Mouse (Mus musculus): ENCODE measurements around the gene Gstt2. TPM values are rescaled to one million over a fixed set of nuclear protein-coding genes. Genes with fewer than 3 reads are reported as not detected.

Gstt2 gene
- total RNA-seq, 2 experiments from 2014 or later = 9.3 to 10.9 TPM

GRCm38 (mm10) chr10:75832272-75832895, 4.8 kb downstream of the Gstt2 start:
- peak; percentile 24 for DNase-seq (ENCODE audit: low spot score)
- intact Hi-C loops (cut with DNase I) = loop anchor here (5.0 kb wide), 2 partner anchors 60 to 90 kb away; partner anchors contain the start of gene Ddt

GRCm38 (mm10) chr10:75830275-75830670, 7.0 kb downstream of the Gstt2 start:
- intact Hi-C loops (cut with DNase I) = loop anchor here (5.0 kb wide), 2 partner anchors 58 to 88 kb away; partner anchors contain the start of gene Ddt
- DNase-seq (ENCODE audit: low spot score) = no peak

- intact Hi-C loops (cut with DNase I) = loop anchor here (5.0 kb wide), 2 partner anchors 57 to 87 kb away; partner anchors contain the start of gene Ddt
These were observed 7.5 kb downstream of the Gstt2 start for GRCm38 (mm10) chr10:75829529-75830274.

GRCm38 (mm10) chr10:75828500-75828931, 8.7 kb downstream of the Gstt2 start:
- intact Hi-C loops (cut with DNase I) = no loop called here
- peak; percentile 37 for DNase-seq (ENCODE audit: low spot score)

More at GRCm38 (mm10) chr10:75829529-75830274, 7.5 kb downstream of the Gstt2 start:
- no peak for DNase-seq (ENCODE audit: low spot score)

GRCm38 (mm10) chr10:75827668-75828360, 9.4 kb downstream of the Gstt2 start:
- no peak for DNase-seq (ENCODE audit: low spot score)
- intact Hi-C loops (cut with DNase I) = no loop called here

- intact Hi-C loops (cut with DNase I) = no loop called here
- no peak for DNase-seq (ENCODE audit: low spot score)
These were observed 12.7 kb downstream of the Gstt2 start for GRCm38 (mm10) chr10:75824530-75824929.

GRCm38 (mm10) chr10:75823782-75824181, 13.4 kb downstream of the Gstt2 start:
- intact Hi-C loops (cut with DNase I) = no loop called here
- DNase-seq (ENCODE audit: low spot score) = no peak

- no peak for DNase-seq (ENCODE audit: low spot score)
- intact Hi-C loops (cut with DNase I) = no loop called here
These were observed 14.8 kb downstream of the Gstt2 start, which contains the start of gene Gstt4 for GRCm38 (mm10) chr10:75822443-75822842. Gstt4 (minus strand) TSS chr10:75822543.

GRCm38 (mm10) chr10:75819882-75820281, 17.3 kb downstream of the Gstt2 start:
- intact Hi-C loops (cut with DNase I) = no loop called here
- no peak for DNase-seq (ENCODE audit: low spot score)

- intact Hi-C loops (cut with DNase I) = no loop called here
- DNase-seq (ENCODE audit: low spot score) = no peak
These were observed 18.6 kb downstream of the Gstt2 start for GRCm38 (mm10) chr10:75818641-75819040.

- no peak for DNase-seq (ENCODE audit: low spot score)
- intact Hi-C loops (cut with DNase I) = no loop called here
These were observed 33.0 kb downstream of the Gstt2 start for GRCm38 (mm10) chr10:75804217-75804616.

GRCm38 (mm10) chr10:75798176-75798696, 39.0 kb downstream of the Gstt2 start, which contains the start of gene Gstt1:
Gstt1 (minus strand) TSS chr10:75798584.
- intact Hi-C loops (cut with DNase I) = loop anchor here (2.0 kb wide), 1 partner anchor 59 kb away; no protein-coding TSS in a partner anchor
- DNase-seq (ENCODE audit: low spot score) = peak; percentile 73

GRCm38 (mm10) chr10:75797619-75798175, 39.5 kb downstream of the Gstt2 start:
- DNase-seq (ENCODE audit: low spot score) = peak; percentile 56
- intact Hi-C loops (cut with DNase I) = loop anchor here (2.0 kb wide), 1 partner anchor 59 kb away; no protein-coding TSS in a partner anchor

GRCm38 (mm10) chr10:75796731-75797516, 40.3 kb downstream of the Gstt2 start:
- DNase-seq (ENCODE audit: low spot score) = no peak
- intact Hi-C loops (cut with DNase I) = no loop called here

GRCm38 (mm10) chr10:75794880-75795279, 42.3 kb downstream of the Gstt2 start:
- no peak for DNase-seq (ENCODE audit: low spot score)
- intact Hi-C loops (cut with DNase I) = no loop called here

- DNase-seq (ENCODE audit: low spot score) = no peak
- intact Hi-C loops (cut with DNase I) = no loop called here
These were observed 46.5 kb downstream of the Gstt2 start for GRCm38 (mm10) chr10:75790773-75791172.

GRCm38 (mm10) chr10:75789841-75790240, 47.4 kb downstream of the Gstt2 start:
- intact Hi-C loops (cut with DNase I) = no loop called here
- no peak for DNase-seq (ENCODE audit: low spot score)

GRCm38 (mm10) chr10:75789081-75789735, 48.0 kb downstream of the Gstt2 start:
- no peak for DNase-seq (ENCODE audit: low spot score)
- intact Hi-C loops (cut with DNase I) = no loop called here

Data from heart, postnatal 25 days (tissue).